Comparison of ENCODE assay signal across 1 mouse cellular context in the genomic region with DNA sequence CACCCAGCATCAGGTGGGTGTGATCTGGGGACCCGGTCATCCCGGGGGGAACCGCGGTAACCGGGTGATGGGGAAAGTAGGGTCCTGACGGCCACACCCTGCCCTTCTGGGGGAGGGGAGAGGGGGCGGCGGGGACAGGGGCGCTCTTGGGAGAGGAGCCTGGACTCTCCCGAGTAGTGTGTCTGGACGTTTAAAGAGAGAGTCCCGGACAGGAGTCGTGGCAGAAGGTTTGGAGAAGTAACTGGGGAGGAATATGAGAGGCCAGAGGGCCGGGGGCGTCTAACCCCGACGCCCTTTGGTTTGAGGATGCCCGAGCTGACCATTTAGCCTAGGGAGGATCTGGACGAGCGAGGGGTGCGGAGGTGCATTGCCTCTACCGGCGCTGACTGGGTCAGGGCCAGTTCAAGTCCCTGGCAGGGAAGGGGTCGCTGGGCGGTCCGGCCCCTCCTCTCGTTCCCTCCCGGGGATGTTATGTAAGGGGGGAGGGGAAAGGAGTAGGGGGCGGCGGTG.
TF ChIP-seq lines count a peak whose summit lies in the region.

No protein-coding gene starts in this region.

TF ChIP-seq in MEL, 35 proteins besides CTCF, POLR2A, EP300 and RAD21 (continued from another document):
- TF ChIP-seq MAX (IDR thresholded peaks at IDR 0.05; ENCODE audit: low read length) (no peak), GABPA (IDR thresholded peaks at IDR 0.05; ENCODE audit: low read depth, low read length) (no peak), HCFC1 (IDR thresholded peaks at IDR 0.05; ENCODE audit: low read depth, low read length) (no peak), ZKSCAN1 (IDR thresholded peaks at IDR 0.05; ENCODE audit: low read depth, low read length) (no peak), MEF2A (IDR thresholded peaks at IDR 0.05; ENCODE audit: extremely low read depth, insufficient replicate concordance, low read depth, low read length, poor library complexity, severe bottlenecking) (no peak), BHLHE40 (IDR thresholded peaks at IDR 0.05; ENCODE audit: borderline replicate concordance, low read depth, low read length) (no peak), JUND (IDR thresholded peaks at IDR 0.05; ENCODE audit: low read depth, low read length) (no peak), MYB (IDR thresholded peaks at IDR 0.05; ENCODE audit: low read depth, low read length) (no peak), MYC (IDR thresholded peaks at IDR 0.05; ENCODE audit: low read depth, low read length) (no peak), TAL1 (IDR thresholded peaks at IDR 0.05; ENCODE audit: low read length) (no peak), MXI1 (IDR thresholded peaks at IDR 0.05; ENCODE audit: low read depth, low read length) (no peak)
